Mouse (Mus musculus) hindbrain, embryonic 15.5 days (tissue): ENCODE measurements around the gene Smim11. TPM values are rescaled to one million over a fixed set of nuclear protein-coding genes. Genes with fewer than 3 reads are reported as not detected.

ENCODE experiments used
- ATAC-seq: fragments of 200-750 bp; cut with Nextera tagmentation; 2 replicates; pipeline ENCODE4 v1.8.0; 2017; ENCODE audit warnings: low read depth, moderate number of reproducible peaks, moderate TSS enrichment; ENCODE audit not compliant: low FRiP score
- H3K27ac ChIP-seq: fragments of 300-500 bp; sonication (generic); replicated peaks from 2 replicates; pipeline ENCODE4 v1.5.1; 2015; ENCODE audit warnings: mild to moderate bottlenecking, inconsistent platforms
- H3K27me3 ChIP-seq: fragments of 300-500 bp; sonication (generic); 2 replicates; pipeline ENCODE4 v1.6.1; 2015; ENCODE audit warnings: control low read depth, inconsistent platforms
- H3K36me3 ChIP-seq: fragments of 300-500 bp; sonication (generic); 2 replicates; pipeline ENCODE4 v1.6.1; 2015; ENCODE audit warnings: control low read depth, inconsistent platforms
- H3K4me1 ChIP-seq: fragments of 300-500 bp; sonication (generic); replicated peaks from 2 replicates; pipeline ENCODE4 v1.6.1; 2015; ENCODE audit warnings: control low read depth, inconsistent platforms
- H3K4me2 ChIP-seq: fragments of 300-500 bp; sonication (generic); 2 replicates; pipeline ENCODE4 v1.6.1; 2015; ENCODE audit warnings: moderate library complexity, mild to moderate bottlenecking, inconsistent platforms
- H3K4me3 ChIP-seq: fragments of 300-500 bp; sonication (generic); 2 replicates; pipeline ENCODE4 v1.5.1; 2015; ENCODE audit warnings: mild to moderate bottlenecking, inconsistent platforms
- H3K9ac ChIP-seq: fragments of 300-500 bp; sonication (generic); 2 replicates; pipeline ENCODE4 v1.6.1; 2015; ENCODE audit warnings: inconsistent platforms
- H3K9me3 ChIP-seq: fragments of 300-500 bp; sonication (generic); 2 replicates; pipeline ENCODE4 v1.6.1; 2016; ENCODE audit warnings: control low read depth, inconsistent platforms
- WGBS: fragments of 180-500 bp; shearing (Covaris S2); methylation state at CpG from one replicate; pipeline ENCODE4 v1.1.7; 2015; 5-methylcytosine and 5-hydroxymethylcytosine counted together
- polyA plus RNA-seq: library from polyadenylated mRNA; unstranded; fragments of >200 nt; fragmentation: Nextera tagmentation; extraction: Ambion mirVana; gene quantifications from 2 replicates; pipeline ENCODE4 v1.2.1, GENCODE M21; 2015

Gene Smim11
- polyA plus RNA-seq, 1 experiment from 2014 or later = 59.3 TPM

DNA sequence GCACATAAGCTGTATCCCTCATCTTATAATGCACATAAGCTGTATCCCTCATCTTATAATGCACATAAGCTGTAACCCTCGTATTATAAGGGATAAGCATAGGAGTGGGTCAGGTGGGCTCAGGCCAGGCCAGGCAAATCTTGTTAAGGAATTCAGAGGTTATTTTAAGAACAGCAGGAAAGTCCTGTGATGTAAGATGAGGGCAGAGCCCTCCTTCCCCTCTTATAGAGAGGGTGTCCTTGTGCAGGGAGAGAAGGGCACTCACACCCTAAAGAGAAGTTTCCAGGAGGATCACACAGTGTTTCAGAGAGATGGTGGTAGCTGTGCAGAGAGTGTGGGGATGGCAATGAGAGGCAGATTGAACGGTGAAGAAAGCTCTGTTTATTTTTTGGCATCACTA lies 5.8 kb upstream of the Smim11 start:
- H3K9ac ChIP-seq = no peak overlapping the region
- H3K9me3 ChIP-seq = no peaks in the 10 kb centered on the region
- no peak overlapping the region for H3K27ac ChIP-seq
- H3K4me1 ChIP-seq = peaks cover 3% of the 10 kb centered on the region; the same call in 1 of the 2 replicates
- ATAC-seq = no peak
- no peak overlapping the region for H3K4me3 ChIP-seq
- H3K27me3 ChIP-seq = no peaks in the 10 kb centered on the region
- WGBS = 83% methylated on average over 2 of the region's 2 CpGs
- H3K4me2 ChIP-seq = no peak overlapping the region
- H3K36me3 ChIP-seq = no peaks in the 10 kb centered on the region

DNA sequence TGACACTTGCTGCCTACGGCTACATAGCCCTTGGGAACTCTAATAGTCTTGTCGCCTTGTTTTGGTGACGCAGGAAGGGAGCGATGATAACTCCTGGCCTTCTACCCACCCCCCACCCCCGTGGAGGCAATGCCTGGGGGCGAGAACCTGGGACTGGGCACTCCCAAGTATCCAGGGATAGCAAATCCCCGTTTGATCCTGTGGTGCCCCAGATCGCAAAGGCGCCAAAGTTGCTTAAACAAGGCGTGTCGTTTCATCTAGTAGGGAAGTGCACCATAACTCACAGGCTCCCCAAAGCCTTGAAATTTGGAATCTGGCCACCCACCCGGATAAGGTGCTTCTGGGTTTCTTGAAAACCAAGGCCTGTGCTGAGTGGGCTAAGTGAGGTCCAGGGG lies 323 bp downstream of the Smim11 start:
- WGBS = under 1% methylated on average over 12 of the region's 12 CpGs
- peak overlapping the region; percentile 58 for H3K27ac ChIP-seq
- peak overlapping the region; percentile 59 for H3K9ac ChIP-seq
- ATAC-seq = peak; percentile 71
- H3K27me3 ChIP-seq = no peaks in the 10 kb centered on the region
- H3K4me2 ChIP-seq = peak overlapping the region; percentile 91
- H3K9me3 ChIP-seq = no peaks in the 10 kb centered on the region
- peak overlapping the region; percentile 56 for H3K4me3 ChIP-seq
- peaks cover 9% of the 10 kb centered on the region for H3K36me3 ChIP-seq
- H3K4me1 ChIP-seq = peaks cover 23% of the 10 kb centered on the region

DNA sequence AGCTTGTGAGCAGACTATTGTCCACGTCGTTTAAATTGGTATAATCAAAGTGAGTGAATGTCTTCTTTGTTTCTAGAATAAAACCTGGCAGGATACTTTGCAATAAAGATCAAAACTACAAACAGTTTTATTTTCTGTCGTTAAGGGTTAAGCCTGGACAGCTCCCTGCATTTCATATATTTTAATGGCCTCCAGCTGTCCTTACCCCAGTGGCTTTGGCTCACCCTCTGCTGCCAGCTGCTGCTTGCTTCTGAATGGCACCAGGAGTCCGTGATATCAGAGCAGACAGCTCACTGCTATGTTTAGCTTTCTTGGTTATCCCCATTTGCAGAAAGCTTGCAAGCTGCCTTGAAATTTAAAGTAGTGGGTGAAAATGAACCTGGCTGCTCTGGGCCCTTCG lies 903 bp downstream of the Smim11 start:
- H3K36me3 ChIP-seq = peaks cover 15% of the 10 kb centered on the region
- no peaks in the 10 kb centered on the region for H3K27me3 ChIP-seq
- H3K4me2 ChIP-seq = peak overlapping the region; percentile 91
- peaks cover 23% of the 10 kb centered on the region for H3K4me1 ChIP-seq
- WGBS = 26% methylated on average over 5 of the region's 5 CpGs
- H3K9ac ChIP-seq = peak overlapping the region; percentile 59
- peak overlapping the region; percentile 56 for H3K4me3 ChIP-seq
- no peaks in the 10 kb centered on the region for H3K9me3 ChIP-seq
- H3K27ac ChIP-seq = peak overlapping the region; percentile 58
- ATAC-seq = no peak

DNA sequence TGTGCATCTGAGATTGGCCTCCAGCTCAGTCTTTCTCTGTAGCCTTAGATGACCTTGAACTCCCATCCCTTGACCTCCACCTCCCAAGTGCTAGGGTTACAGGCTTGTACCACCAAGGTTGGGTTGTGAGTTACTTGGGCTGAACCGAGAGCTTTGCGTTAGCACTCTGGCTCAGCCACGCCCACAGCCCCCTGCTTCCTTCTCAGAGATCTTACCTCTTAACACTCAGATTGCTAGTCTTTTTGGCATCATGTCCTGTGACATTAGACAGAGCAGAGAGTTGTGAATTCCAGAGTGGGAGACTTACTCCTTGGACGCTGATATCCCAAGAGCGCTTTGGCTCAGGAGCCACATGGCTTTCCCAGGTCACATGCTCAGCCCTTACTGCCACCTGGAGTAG lies 1.4 kb downstream of the Smim11 start:
- peaks cover 19% of the 10 kb centered on the region for H3K36me3 ChIP-seq
- H3K9me3 ChIP-seq = no peaks in the 10 kb centered on the region
- ATAC-seq = no peak
- peak overlapping the region; percentile 91 for H3K4me2 ChIP-seq
- H3K27me3 ChIP-seq = no peaks in the 10 kb centered on the region
- WGBS = 76% methylated on average over 5 of the region's 5 CpGs
- H3K27ac ChIP-seq = peak overlapping the region; percentile 58; the same call in 1 of the 2 replicates
- peak overlapping the region; percentile 59; the same call in 1 of the 2 replicates for H3K9ac ChIP-seq
- H3K4me1 ChIP-seq = peaks cover 23% of the 10 kb centered on the region
- H3K4me3 ChIP-seq = peak overlapping the region; percentile 56; the same call in 1 of the 2 replicates

DNA sequence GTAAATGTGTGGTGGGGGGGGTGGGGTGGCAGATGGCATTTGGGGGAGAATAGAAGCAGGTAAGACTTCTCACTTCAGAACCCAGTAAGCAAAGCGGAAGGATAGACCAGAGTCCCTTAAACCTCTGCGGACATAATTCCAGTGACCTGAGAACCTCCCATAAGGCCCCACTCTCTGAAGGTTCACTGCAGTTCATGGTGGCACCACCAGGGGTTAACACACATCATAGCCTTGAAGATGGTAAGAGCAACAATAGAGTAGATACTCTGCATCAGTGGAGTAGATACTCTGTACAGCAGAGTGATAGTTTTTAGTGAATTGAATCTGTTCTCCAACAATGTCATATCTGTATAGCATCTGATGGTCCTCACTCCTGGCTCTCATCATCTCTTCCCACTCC lies 4.4 kb downstream of the Smim11 start:
- Histone ChIP-seq H3K27ac (no peak overlapping the region), H3K36me3 (peaks cover 19% of the 10 kb centered on the region), H3K4me3 (no peak overlapping the region), H3K9me3 (no peaks in the 10 kb centered on the region), H3K4me1 (peaks cover 21% of the 10 kb centered on the region), H3K4me2 (no peak overlapping the region), H3K9ac (no peak overlapping the region), H3K27me3 (no peaks in the 10 kb centered on the region)
- WGBS = 98% methylated on average over 2 of the region's 2 CpGs
- ATAC-seq = no peak

DNA sequence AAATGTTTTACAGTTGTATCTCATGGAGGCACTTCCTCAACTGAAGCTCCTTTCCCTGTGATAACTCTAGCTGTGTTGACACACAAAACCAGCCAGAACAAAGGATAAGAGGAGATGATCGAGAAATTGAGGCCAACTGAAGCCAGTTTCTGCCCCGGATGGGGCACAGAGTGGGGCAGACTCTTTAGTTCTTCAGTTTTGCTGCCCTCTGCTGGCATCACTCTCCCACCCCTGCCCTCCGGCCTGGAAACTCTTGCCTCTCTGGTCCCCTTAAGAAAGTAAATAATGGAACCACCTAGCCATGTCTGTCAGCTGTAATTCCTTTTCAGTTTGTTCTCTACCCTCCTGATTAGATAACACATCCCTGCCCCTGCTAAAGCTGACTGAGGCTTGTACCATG lies 6.9 kb downstream of the Smim11 start:
- H3K27me3 ChIP-seq = no peaks in the 10 kb centered on the region
- no peak overlapping the region for H3K4me3 ChIP-seq
- H3K4me2 ChIP-seq = no peak overlapping the region
- 79% methylated on average over 3 of the region's 3 CpGs for WGBS
- H3K36me3 ChIP-seq = peaks cover 40% of the 10 kb centered on the region
- no peak overlapping the region for H3K9ac ChIP-seq
- no peaks in the 10 kb centered on the region for H3K9me3 ChIP-seq
- H3K27ac ChIP-seq = no peak overlapping the region
- no peak for ATAC-seq
- H3K4me1 ChIP-seq = peaks cover 5% of the 10 kb centered on the region

DNA sequence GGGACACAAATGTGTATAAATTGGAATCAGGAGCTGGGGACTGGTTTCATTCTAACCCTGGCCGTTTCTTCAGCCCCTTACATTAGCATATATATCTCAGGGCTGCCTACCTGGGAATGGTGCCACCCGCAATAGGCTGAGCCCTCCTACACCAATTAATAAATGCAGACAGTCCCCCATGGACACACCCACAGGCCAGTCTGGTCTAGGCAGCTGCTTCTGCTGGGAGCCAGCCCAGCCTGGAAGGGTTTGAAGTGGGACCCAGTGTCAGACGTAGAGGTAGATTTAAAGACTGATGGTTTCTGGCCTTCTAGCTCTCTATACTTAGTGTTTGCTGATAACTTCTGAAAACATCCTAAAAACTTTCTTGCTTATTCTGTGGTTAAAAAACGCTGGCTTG lies 8.0 kb downstream of the Smim11 start:
- peak overlapping the region; percentile 14; the same call in 1 of the 2 replicates for H3K27ac ChIP-seq
- no peak overlapping the region for H3K9ac ChIP-seq
- no peak for ATAC-seq
- WGBS = 20% methylated on average over 4 of the region's 4 CpGs
- no peaks in the 10 kb centered on the region for H3K27me3 ChIP-seq
- no peaks in the 10 kb centered on the region for H3K9me3 ChIP-seq
- H3K4me3 ChIP-seq = no peak overlapping the region
- H3K4me2 ChIP-seq = no peak overlapping the region
- 0 out of 2 replicates have a peak, but pooled peaks cover 4% of the 10 kb centered on the region for H3K4me1 ChIP-seq
- peaks cover 44% of the 10 kb centered on the region for H3K36me3 ChIP-seq

DNA sequence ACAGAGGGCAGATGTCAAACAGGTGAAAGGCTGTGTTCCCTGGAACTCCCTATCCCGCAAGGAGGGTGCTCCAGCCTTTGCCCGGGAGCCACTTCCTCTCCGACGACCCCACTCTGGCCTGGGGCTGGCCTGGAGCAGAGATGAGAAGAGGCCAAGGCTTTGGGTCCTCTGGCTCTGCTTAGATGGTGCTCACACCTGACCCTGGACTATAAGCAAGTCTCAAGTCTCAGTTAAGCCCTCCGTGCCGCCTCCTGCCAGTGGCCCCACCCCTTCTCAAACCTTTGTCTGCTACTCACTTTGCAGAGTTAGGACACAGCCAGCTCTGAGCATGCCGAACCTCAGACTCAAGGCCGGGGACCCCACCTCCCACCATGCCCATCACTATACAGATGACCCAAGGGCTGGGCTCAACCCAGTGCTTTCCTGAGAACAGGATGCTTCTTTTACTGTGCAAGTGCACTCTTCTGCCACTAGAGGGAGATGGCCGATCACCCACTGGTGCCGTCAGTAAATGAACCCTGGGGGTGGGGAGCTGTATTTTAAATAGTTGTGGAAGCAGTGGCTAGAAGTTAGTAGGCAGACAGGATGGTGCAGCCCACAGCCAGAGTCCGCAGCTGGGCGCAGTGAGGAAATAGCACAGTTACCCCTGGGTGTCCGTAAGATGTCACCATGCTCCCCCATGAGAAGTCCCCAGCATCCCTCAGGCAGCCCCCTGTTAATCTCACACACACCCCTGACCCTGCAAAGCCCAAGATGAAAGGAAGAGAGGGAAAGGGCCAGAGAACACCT lies 13.1 kb downstream of the Smim11 start:
- H3K27me3 ChIP-seq = no peaks in the 10 kb centered on the region
- H3K27ac ChIP-seq = no peak overlapping the region
- H3K4me1 ChIP-seq = 0 out of 2 replicates have a peak, but pooled peaks cover 7% of the 10 kb centered on the region
- no peak overlapping the region for H3K4me3 ChIP-seq
- H3K9me3 ChIP-seq = no peaks in the 10 kb centered on the region
- peak; percentile 74 for ATAC-seq
- H3K36me3 ChIP-seq = peaks cover 25% of the 10 kb centered on the region
- no peak overlapping the region for H3K4me2 ChIP-seq
- 51% methylated on average over 13 of the region's 13 CpGs for WGBS
- H3K9ac ChIP-seq = no peak overlapping the region

DNA sequence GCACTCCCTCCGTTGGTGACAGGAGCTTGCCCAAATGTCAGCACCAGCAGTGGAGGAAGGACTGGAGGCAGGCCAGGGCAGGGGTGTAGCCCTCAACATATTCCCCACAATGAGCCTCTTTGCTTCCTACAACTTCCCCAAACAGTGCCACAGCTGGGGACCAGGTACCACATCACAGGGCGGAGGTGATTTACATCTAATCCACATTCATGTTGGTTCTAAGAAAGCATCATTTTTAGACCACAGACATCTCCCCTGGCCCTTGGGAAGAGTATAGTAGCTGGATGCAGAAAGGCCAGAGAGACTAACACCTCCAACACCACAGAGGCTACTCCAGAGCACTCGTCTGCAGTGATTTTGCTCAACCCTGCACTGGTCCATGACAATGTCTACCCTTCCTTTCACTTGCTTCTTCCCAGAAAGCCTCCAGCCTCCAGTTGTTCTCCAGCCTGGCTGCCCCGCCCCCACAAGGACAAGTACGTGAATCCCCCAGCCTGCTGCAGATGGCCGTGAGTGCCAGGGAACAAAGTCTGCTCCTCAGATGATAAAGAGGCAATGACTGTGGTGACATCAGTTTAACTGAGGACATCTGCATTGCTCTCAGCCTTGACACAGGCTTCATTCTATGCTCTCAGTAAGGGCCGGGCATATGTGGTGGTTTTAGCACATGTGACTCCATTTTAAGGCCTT lies 15.1 kb downstream of the Smim11 start:
- Histone ChIP-seq H3K4me2 (no peak overlapping the region), H3K27ac (no peak overlapping the region), H3K4me3 (no peak overlapping the region), H3K9ac (no peak overlapping the region), H3K27me3 (no peaks in the 10 kb centered on the region), H3K9me3 (no peaks in the 10 kb centered on the region), H3K36me3 (peaks cover 19% of the 10 kb centered on the region), H3K4me1 (0 out of 2 replicates have a peak, but pooled peaks cover 3% of the 10 kb centered on the region)
- WGBS = 75% methylated on average over 7 of the region's 7 CpGs
- ATAC-seq = no peak

DNA sequence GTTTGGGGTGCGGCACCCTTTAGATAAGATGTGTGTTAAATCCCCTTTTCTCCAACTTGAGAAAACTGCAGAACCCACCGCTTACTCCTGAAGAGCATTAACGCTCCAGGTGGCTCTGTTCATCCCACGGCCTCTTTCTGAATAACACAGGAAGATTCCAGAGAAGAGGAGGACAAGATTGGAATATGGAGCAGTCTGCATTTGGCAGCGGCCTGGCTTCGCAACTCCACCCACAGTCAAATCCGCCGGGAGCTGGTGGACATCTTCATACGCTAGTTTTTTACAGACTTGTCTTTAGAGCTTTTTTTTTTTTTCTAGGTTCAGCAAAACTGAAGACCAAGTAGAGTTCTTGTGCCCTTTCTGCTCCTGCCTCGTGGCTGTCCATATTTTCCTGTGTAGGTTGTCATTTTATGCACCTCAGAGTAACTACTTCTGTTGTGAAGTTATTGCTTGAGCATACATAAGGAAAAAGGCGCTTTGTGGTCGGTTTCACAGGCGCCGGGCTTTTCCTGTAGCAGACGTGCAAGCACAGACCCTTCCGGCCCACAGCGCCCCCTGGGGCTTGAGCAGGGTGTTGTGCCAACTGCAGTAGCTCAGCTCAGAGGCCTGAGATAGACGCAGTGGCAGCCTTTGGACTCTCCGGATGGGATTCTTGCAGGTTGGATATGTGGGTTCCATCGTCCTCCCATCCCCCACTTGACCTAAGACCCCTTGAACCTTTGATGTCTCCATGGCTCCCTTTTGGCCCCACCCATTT lies 18.4 kb downstream of the Smim11 start:
- Histone ChIP-seq H3K27me3 (no peaks in the 10 kb centered on the region), H3K9me3 (no peaks in the 10 kb centered on the region), H3K4me2 (no peak overlapping the region), H3K4me1 (0 out of 2 replicates have a peak, but pooled peaks cover 3% of the 10 kb centered on the region), H3K27ac (no peak overlapping the region), H3K4me3 (no peak overlapping the region), H3K9ac (no peak overlapping the region), H3K36me3 (no peaks in the 10 kb centered on the region)
- no peak for ATAC-seq
- 73% methylated on average over 20 of the region's 20 CpGs for WGBS

DNA sequence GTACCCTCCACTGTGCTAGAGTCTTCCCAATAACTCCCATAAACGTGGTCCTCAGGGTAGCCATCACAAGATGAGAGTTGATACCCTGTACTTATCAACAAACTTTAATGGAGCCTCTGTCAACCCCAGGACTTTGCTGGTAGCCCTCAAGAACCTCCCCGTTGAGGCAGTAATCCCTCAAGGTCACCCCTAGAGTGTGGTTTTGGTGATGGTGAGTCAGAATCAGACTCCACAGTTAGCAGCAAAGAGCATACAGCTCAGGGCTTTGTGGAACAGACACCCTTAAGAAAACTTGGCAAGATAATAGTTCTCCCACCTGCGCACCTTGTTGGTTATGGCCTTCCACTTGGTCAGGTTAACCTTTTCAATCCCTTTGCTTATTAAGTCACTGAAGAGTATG lies 19.3 kb downstream of the Smim11 start:
- no peaks in the 10 kb centered on the region for H3K27me3 ChIP-seq
- H3K4me3 ChIP-seq = no peak overlapping the region
- ATAC-seq = no peak
- 0 out of 2 replicates have a peak, but pooled peaks cover 6% of the 10 kb centered on the region for H3K4me1 ChIP-seq
- no peak overlapping the region for H3K4me2 ChIP-seq
- WGBS = 84% methylated on average over 3 of the region's 3 CpGs
- H3K9ac ChIP-seq = no peak overlapping the region
- no peaks in the 10 kb centered on the region for H3K9me3 ChIP-seq
- no peaks in the 10 kb centered on the region for H3K36me3 ChIP-seq
- no peak overlapping the region for H3K27ac ChIP-seq

DNA sequence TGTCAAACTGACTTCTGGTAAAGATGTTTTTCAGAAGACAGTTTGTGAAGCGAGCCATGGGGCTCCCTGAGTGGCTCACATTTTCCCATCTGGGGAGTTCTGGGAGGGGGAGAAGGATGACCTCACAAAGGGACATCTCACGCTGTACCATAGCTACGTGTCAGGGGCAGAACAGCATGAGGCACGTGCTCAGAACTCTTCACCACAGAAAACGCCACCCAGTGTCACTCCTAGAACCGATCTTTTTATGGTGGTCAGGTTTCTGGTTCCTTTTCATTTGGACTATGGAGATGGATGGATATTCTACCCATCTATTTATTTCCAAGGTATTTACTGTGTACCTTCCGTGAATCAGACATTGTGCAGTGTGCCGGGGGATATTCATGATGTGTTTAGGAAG lies 20.3 kb downstream of the Smim11 start, which contains the start of gene Fam243:
Gene Fam243, minus strand, starts transcription at position 101 of the 400 bp plus-strand sequence.
- Histone ChIP-seq H3K27ac (no peak within 1 kb of the TSS), H3K9me3 (no peaks in the 10 kb centered on the region), H3K9ac (no peak within 1 kb of the TSS), H3K27me3 (no peaks in the 10 kb centered on the region), H3K4me3 (no peak within 1 kb of the TSS), H3K4me2 (no peak within 1 kb of the TSS), H3K4me1 (0 out of 2 replicates have a peak, but pooled peaks cover 6% of the 10 kb centered on the region), H3K36me3 (no peaks in the 10 kb centered on the region)
- 88% methylated on average over 8 of the region's 8 CpGs for WGBS
- no peak for ATAC-seq
